Comparison of ENCODE assay signal across 10 mouse cellular contexts in the genomic region with DNA sequence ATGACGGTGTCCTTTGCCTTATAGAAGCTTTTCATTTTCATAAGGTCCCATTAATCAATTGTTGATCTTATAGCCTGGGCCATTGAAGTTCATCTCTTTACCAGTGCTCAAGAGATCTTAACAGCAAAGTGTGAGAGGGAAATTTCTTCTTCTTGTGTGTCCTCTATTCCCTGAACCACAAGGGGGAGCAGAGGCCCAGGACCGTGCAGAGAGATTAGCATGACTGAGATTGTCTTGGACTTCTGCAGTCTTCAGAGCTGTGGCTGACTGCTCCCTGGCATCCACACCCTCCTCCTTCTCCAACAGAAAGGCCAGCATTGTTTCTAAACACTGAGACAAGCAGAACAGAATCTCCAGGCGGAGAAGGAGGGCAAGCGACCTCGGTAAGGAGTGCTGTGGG. TPM values are rescaled to one million over a fixed set of nuclear protein-coding genes. Genes with fewer than 3 reads are reported as not detected.
A peak's percentile ranks its signal among the peaks of the same experiment; 100 is the strongest.
DNase-seq lines count a peak whose midpoint lies in the region; ATAC-seq and TF ChIP-seq lines count a peak whose summit lies in the region.
"Had no signal": no experiment of that assay in that cellular context is flagged by ENCODE, and none has a peak within 500 bp of the region (broad histone marks: within the 10 kb centered on the region; RNA-seq: fewer than 3 reads in every experiment).

No protein-coding gene starts in this region.

- H3K4me1 ChIP-seq in E14TG2a.4 (replicated peaks; ENCODE audit: low read depth, low read length): peaks cover 8% of the 10 kb centered on the region
- H3K4me1 ChIP-seq in lung, postnatal 0 days (ENCODE audit: insufficient read depth, low read depth, low read length): no peaks in the 10 kb centered on the region
- H3K4me1 ChIP-seq: lung, embryonic 15.5 days had no signal

- no peak overlapping the region for H3K4me2 ChIP-seq in lung, postnatal 0 days (replicated peaks; ENCODE audit: low read depth, low read length)
- H3K4me2 ChIP-seq: lung, embryonic 15.5 days had no signal

- H3K4me3 ChIP-seq in E14TG2a.4 (replicated peaks; ENCODE audit: low read length): no peak overlapping the region
- no peak overlapping the region for H3K4me3 ChIP-seq in lung, postnatal 0 days (ENCODE audit: low read depth, low read length)
- H3K4me3 ChIP-seq: erythroblast, embryonic 14.5 days; lung, embryonic 15.5 days had no signal

- intact Hi-C loops in heart, postnatal 25 days (cut with DNase I): no loop called here

- TF ChIP-seq CTCF in E14TG2a.4 (conservative IDR thresholded peaks at IDR 0.05; ENCODE audit: low read length): peak; percentile 46
- peak; percentile 80 for TF ChIP-seq CTCF in lung, postnatal 0 days (IDR thresholded peaks at IDR 0.05)

- no peaks in the 10 kb centered on the region for H3K9me3 ChIP-seq in E14TG2a.4 (ENCODE audit: low read length)
- H3K9me3 ChIP-seq in lung, postnatal 0 days (ENCODE audit: low read length): no peaks in the 10 kb centered on the region
- H3K9me3 ChIP-seq: lung, embryonic 15.5 days had no signal

- ATAC-seq in lung, postnatal 0 days: peak; percentile 37; the same call in 1 of the 2 replicates

- H3K9ac ChIP-seq in lung, postnatal 0 days (replicated peaks; ENCODE audit: low read depth): no peak overlapping the region
- H3K9ac ChIP-seq: lung, embryonic 15.5 days had no signal

- H3K27ac ChIP-seq in lung, postnatal 0 days (ENCODE audit: low read length): no peak overlapping the region
- H3K27ac ChIP-seq: lung, embryonic 15.5 days had no signal

- no peaks in the 10 kb centered on the region for H3K36me3 ChIP-seq in E14TG2a.4 (ENCODE audit: insufficient read depth, low read length)
- H3K36me3 ChIP-seq in lung, postnatal 0 days (ENCODE audit: insufficient read depth, low read length): no peaks in the 10 kb centered on the region
- H3K36me3 ChIP-seq: lung, embryonic 15.5 days had no signal

- TF ChIP-seq EP300 in lung, postnatal 0 days (IDR thresholded peaks at IDR 0.05): no peak

- peak; percentile 42 for DNase-seq in layer of hippocampus, adult 11-12 months (ENCODE audit: low spot score)
- no peak for DNase-seq in layer of hippocampus, adult 9-10 months (ENCODE audit: low spot score)
- DNase-seq in ZHBTc4 (ENCODE audit: low read depth, low spot score): peak; percentile 85
- peak; percentile 24 for DNase-seq in heart, postnatal 25 days (ENCODE audit: low spot score)
- DNase-seq in lung, postnatal 0 days (ENCODE audit: low spot score): peak; percentile 70
- no peak for DNase-seq in spleen, adult 18-20 months
- DNase-seq in thymus, postnatal 36 days: no peak

- no peaks in the 10 kb centered on the region for H3K27me3 ChIP-seq in E14TG2a.4 (ENCODE audit: insufficient read depth, low read length)
- no peaks in the 10 kb centered on the region for H3K27me3 ChIP-seq in lung, postnatal 0 days (replicated peaks; ENCODE audit: insufficient read depth, low read length)
- H3K27me3 ChIP-seq: lung, embryonic 15.5 days had no signal

- 38% methylated on average over 5 of the region's 5 CpGs for WGBS in lung, postnatal 0 days

RNA-seq across cellular contexts. Expression of a gene that starts 11.0 kb away (rescaled TPM):
- 10 to 100 TPM; 61.5 to 66.9 TPM for total RNA-seq in heart, postnatal 25 days (2021)
- polyA plus RNA-seq in lung, postnatal 0 days (2015; fragmentation: Nextera tagmentation; extraction: Ambion mirVana): 63.8 and 67.2 TPM in 2 replicates

RNA-seq across cellular contexts. Expression of a gene that starts 22.2 kb away (rescaled TPM):
- 10 to 100 TPM; 48.0 to 57.5 TPM for total RNA-seq in heart, postnatal 25 days (2021)
- 12.1 and 13.1 TPM in 2 replicates for polyA plus RNA-seq in lung, postnatal 0 days (2015; fragmentation: Nextera tagmentation; extraction: Ambion mirVana)

Comparison
In these comparisons a context has a peak if more than half of its experiments do, and no peak if none do; other contexts are left out.
1. DNase-seq: peak in layer of hippocampus, adult 11-12 months (single experiment), ZHBTc4 (single experiment), heart, postnatal 25 days (single experiment) and lung, postnatal 0 days (single experiment); none in layer of hippocampus, adult 9-10 months (single experiment), spleen, adult 18-20 months (0 of 2) and thymus, postnatal 36 days (0 of 2).